Mouse (Mus musculus): ENCODE measurements around the gene Mettl7a2. TPM values are rescaled to one million over a fixed set of nuclear protein-coding genes. Genes with fewer than 3 reads are reported as not detected.
"Not testable (repeated sequence)": the region's sequence is repeated elsewhere in the genome, so short reads cannot be mapped to it uniquely, and the experiment has no call there.

Mettl7a2 gene
- polyA plus RNA-seq (2012; rRNA removed) (0.08 and 0.13 TPM in 2 replicates), polyA plus RNA-seq (2014; fragmentation: Nextera tagmentation; extraction: Ambion mirVana) (not detected in 2 replicates)

DNA sequence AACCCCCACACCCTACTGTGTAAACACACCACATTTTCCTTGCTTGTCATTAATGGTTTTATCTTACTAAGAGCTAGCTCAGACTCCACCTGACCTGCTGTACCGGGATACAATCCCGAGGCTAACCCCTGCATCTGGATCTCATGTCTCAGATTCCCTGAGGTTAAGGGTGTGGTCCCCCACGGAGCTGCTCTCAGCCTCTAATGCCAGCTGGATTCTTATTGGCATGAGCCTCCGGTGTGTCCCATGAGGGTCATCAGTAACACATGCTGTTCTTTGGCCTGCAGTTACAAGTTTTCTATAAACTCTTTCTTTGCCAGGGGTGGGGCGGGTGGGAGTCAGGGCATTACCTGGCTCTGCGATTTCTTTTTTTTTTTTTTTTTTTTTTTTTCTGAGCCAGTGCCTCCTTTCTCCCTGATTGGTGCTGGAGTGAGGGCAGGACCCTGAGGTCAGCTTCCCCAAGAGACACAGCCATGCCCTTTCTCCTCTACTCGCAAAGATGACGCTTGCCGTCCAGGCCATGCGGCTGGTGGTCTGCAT is at the start of gene Mettl7a2, which contains the start of gene Methig1:
Gene Mettl7a2 (plus strand): TSS at position 490 of the 540 bp plus-strand sequence.
Gene Methig1 (plus strand): TSS at position 439 of the 540 bp plus-strand sequence.
- no peak within 1 kb of the TSS for H3K9ac ChIP-seq (ENCODE audit: low read depth, low read length, severe bottlenecking)
- peaks cover 10% of the 10 kb centered on the region for H3K4me1 ChIP-seq (ENCODE audit: control insufficient read depth, insufficient read depth, low read length)
- DNase-seq (ENCODE audit: low spot score), result no peak
- H3K36me3 ChIP-seq (ENCODE audit: control insufficient read depth, insufficient read depth, low read length), result no peaks in the 10 kb centered on the region
- WGBS, result 65% methylated on average over 10 of the region's 10 CpGs
- TF ChIP-seq POLR2A (IDR thresholded peaks at IDR 0.05; ENCODE audit: borderline replicate concordance, extremely low read depth, insufficient read depth, insufficient read length), result no peak
- no peaks in the 10 kb centered on the region for H3K27me3 ChIP-seq (ENCODE audit: control insufficient read depth, insufficient read depth, low read length)
- H3K9me3 ChIP-seq (ENCODE audit: control insufficient read depth, low read length), result no peaks in the 10 kb centered on the region
- H3K4me3 ChIP-seq (replicated peaks; ENCODE audit: low read length), result no peak within 1 kb of the TSS
- H3K4me2 ChIP-seq (replicated peaks; ENCODE audit: low read depth, low read length, severe bottlenecking), result no peak within 1 kb of the TSS
- ATAC-seq (ENCODE audit: low FRiP score, low read depth), result no peak
- no peak within 1 kb of the TSS for H3K27ac ChIP-seq (replicated peaks; ENCODE audit: low read depth, low read length)

GRCm38 (mm10) chr15:100303428-100304018 is 49.5 kb upstream of the Mettl7a2 start:
- H3K9me3 ChIP-seq (ENCODE audit: control insufficient read depth, low read length), result no peaks in the 10 kb centered on the region
- ATAC-seq (ENCODE audit: low FRiP score, low read depth) (no peak), DNase-seq (ENCODE audit: low spot score) (no peak)
- no peak overlapping the region for H3K9ac ChIP-seq (ENCODE audit: low read depth, low read length, severe bottlenecking)
- no peaks in the 10 kb centered on the region for H3K36me3 ChIP-seq (ENCODE audit: control insufficient read depth, insufficient read depth, low read length)
- H3K4me1 ChIP-seq (ENCODE audit: control insufficient read depth, insufficient read depth, low read length), result 0 out of 2 replicates have a peak, but pooled peaks cover 3% of the 10 kb centered on the region
- H3K27me3 ChIP-seq (ENCODE audit: control insufficient read depth, insufficient read depth, low read length), result no peaks in the 10 kb centered on the region
- peak overlapping the region; percentile 90; the same call in 1 of the 2 replicates for H3K4me2 ChIP-seq (replicated peaks; ENCODE audit: low read depth, low read length, severe bottlenecking)
- WGBS, result 54% methylated on average over 8 of the region's 8 CpGs
- H3K27ac ChIP-seq (replicated peaks; ENCODE audit: low read depth, low read length), result no peak overlapping the region
- no peak for TF ChIP-seq POLR2A (IDR thresholded peaks at IDR 0.05; ENCODE audit: borderline replicate concordance, extremely low read depth, insufficient read depth, insufficient read length)
- peak overlapping the region; percentile 47 for H3K4me3 ChIP-seq (replicated peaks; ENCODE audit: low read length)

DNA sequence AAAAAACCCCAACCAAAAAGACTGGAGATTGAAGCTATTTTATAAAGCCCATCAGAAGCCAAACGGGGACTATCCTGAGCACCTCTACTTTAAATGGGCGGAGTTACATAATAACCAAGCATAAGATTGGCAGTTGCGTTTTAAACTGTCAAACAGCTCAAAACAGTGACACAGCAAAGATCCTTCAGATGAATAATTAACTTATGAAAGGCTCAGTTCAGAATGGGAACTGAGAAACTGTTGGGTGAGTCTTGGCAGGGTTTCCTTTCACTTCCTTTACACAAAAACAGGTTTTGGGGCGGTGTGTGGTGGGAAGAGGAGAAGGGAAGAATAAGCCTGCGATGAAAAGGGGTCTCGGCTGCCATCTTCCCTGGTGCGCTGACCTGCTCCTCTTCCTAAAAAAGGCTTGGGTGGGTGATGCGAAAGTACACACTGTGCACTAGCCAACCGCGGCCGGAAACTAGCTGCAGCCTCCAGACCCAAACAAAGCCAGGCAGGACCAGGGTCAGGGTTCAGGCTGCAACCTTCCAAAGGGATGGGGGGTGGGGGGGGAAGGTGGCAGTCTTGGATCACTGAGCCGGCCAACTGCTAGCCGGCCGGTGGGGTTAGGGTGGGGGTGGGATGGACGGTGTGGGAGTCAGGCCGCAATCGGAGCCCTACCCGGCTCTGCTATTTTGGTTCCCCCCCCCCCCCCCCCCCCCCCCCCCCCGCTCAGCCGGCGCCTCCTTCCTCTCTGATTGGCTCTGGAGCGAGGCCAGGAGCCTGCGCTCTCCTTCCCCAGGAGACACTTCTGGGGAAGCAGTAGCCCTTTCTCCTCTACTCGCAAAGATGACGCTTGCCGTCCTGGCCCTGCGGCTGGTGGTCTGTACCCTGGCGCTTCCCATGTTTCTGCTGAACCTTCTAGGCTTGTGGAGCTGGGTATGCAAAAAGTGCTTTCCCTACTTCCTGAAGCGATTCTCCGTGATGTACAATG is 48.7 kb upstream of the Mettl7a2 start, which contains the start of gene Mettl7a1:
Gene Mettl7a1 (plus strand): TSS at position 122 of the 973 bp plus-strand sequence.
- 5% methylated on average over 16 of the region's 30 CpGs for WGBS
- Histone ChIP-seq H3K9ac (ENCODE audit: low read depth, low read length, severe bottlenecking) (peak within 1 kb of the TSS; percentile 60), H3K27me3 (ENCODE audit: control insufficient read depth, insufficient read depth, low read length) (no peaks in the 10 kb centered on the region), H3K4me2 (replicated peaks; ENCODE audit: low read depth, low read length, severe bottlenecking) (peak within 1 kb of the TSS; percentile 90), H3K4me3 (replicated peaks; ENCODE audit: low read length) (peak within 1 kb of the TSS; percentile 47), H3K9me3 (ENCODE audit: control insufficient read depth, low read length) (no peaks in the 10 kb centered on the region), H3K4me1 (ENCODE audit: control insufficient read depth, insufficient read depth, low read length) (0 out of 2 replicates have a peak, but pooled peaks cover 3% of the 10 kb centered on the region), H3K27ac (replicated peaks; ENCODE audit: low read depth, low read length) (peak within 1 kb of the TSS; percentile 68), H3K36me3 (ENCODE audit: control insufficient read depth, insufficient read depth, low read length) (no peaks in the 10 kb centered on the region)
- peak; percentile 79 for DNase-seq (ENCODE audit: low spot score)
- 0 out of 2 replicates have a peak, but pooled peaks have one; percentile 55 for TF ChIP-seq POLR2A (IDR thresholded peaks at IDR 0.05; ENCODE audit: borderline replicate concordance, extremely low read depth, insufficient read depth, insufficient read length)
- peak; percentile 68 for ATAC-seq (ENCODE audit: low FRiP score, low read depth)

GRCm38 (mm10) chr15:100306201-100306600 is 46.8 kb upstream of the Mettl7a2 start:
- WGBS, result 76% methylated on average over 2 of the region's 2 CpGs
- 0 out of 2 replicates have a peak, but pooled peaks cover 3% of the 10 kb centered on the region for H3K4me1 ChIP-seq (ENCODE audit: control insufficient read depth, insufficient read depth, low read length)
- H3K27ac ChIP-seq (replicated peaks; ENCODE audit: low read depth, low read length), result no peak overlapping the region
- no peak overlapping the region for H3K4me3 ChIP-seq (replicated peaks; ENCODE audit: low read length)
- H3K36me3 ChIP-seq (ENCODE audit: control insufficient read depth, insufficient read depth, low read length), result no peaks in the 10 kb centered on the region
- no peaks in the 10 kb centered on the region for H3K9me3 ChIP-seq (ENCODE audit: control insufficient read depth, low read length)
- H3K9ac ChIP-seq (ENCODE audit: low read depth, low read length, severe bottlenecking), result no peak overlapping the region
- DNase-seq (ENCODE audit: low spot score) (no peak), ATAC-seq (ENCODE audit: low FRiP score, low read depth) (no peak)
- no peak for TF ChIP-seq POLR2A (IDR thresholded peaks at IDR 0.05; ENCODE audit: borderline replicate concordance, extremely low read depth, insufficient read depth, insufficient read length)
- H3K4me2 ChIP-seq (replicated peaks; ENCODE audit: low read depth, low read length, severe bottlenecking), result no peak overlapping the region
- H3K27me3 ChIP-seq (ENCODE audit: control insufficient read depth, insufficient read depth, low read length), result no peaks in the 10 kb centered on the region

- H3K4me2 ChIP-seq (replicated peaks; ENCODE audit: low read depth, low read length, severe bottlenecking); ATAC-seq (ENCODE audit: low FRiP score, low read depth): not testable (repeated sequence)
Measured at GRCm38 (mm10) chr15:100307438-100308096, 45.4 kb upstream of the Mettl7a2 start.

More at GRCm38 (mm10) chr15:100307438-100308096, 45.4 kb upstream of the Mettl7a2 start:
- H3K4me1 ChIP-seq (ENCODE audit: control insufficient read depth, insufficient read depth, low read length); H3K9me3 ChIP-seq (ENCODE audit: control insufficient read depth, low read length); H3K36me3 ChIP-seq (ENCODE audit: control insufficient read depth, insufficient read depth, low read length); H3K27me3 ChIP-seq (ENCODE audit: control insufficient read depth, insufficient read depth, low read length); H3K27ac ChIP-seq (replicated peaks; ENCODE audit: low read depth, low read length); H3K4me3 ChIP-seq (replicated peaks; ENCODE audit: low read length); H3K9ac ChIP-seq (ENCODE audit: low read depth, low read length, severe bottlenecking): not testable (repeated sequence)
- peak; percentile 48 for DNase-seq (ENCODE audit: low spot score)
- WGBS, result 39% methylated on average over 9 of the region's 11 CpGs
